Mouse (Mus musculus): ENCODE data around the gene Itgb7. TPM values are rescaled to one million over a fixed set of nuclear protein-coding genes. Genes with fewer than 3 reads are reported as not detected.

The Itgb7 gene
- polyA plus RNA-seq, 1 experiment from 2014 or later, result 5.6 TPM

DNA sequence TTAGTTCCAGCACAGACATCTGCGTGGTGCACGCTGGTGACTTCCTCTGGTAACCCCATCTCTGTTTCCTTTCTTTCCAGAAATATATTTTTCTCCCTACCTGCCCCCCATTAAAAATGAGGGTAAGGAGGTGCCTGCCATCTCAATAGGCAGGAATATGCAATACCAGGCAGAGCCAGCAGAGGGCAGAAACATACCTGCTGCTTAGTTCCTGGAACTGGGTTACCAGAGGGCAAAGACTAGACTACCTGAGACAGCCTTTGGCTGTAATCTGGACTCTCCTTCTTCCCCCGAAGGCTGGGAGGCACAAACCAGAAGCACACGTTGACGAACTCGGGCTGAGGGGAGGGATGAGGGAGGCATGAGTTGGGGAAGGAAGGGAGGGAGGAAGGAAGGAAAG, 53.5 kb downstream of the Itgb7 start:
- Histone ChIP-seq H3K4me1 (ENCODE audit: control insufficient read depth, insufficient read depth, low read length) (no peaks in the 10 kb centered on the region), H3K36me3 (ENCODE audit: control insufficient read depth, insufficient read depth, low read length) (no peaks in the 10 kb centered on the region; the same call in 1 of the 2 replicates), H3K4me3 (replicated peaks; ENCODE audit: low read length) (no peak overlapping the region), H3K27ac (ENCODE audit: low read length) (no peak overlapping the region), H3K27me3 (ENCODE audit: control insufficient read depth, insufficient read depth, low read length) (no peaks in the 10 kb centered on the region), H3K9ac (ENCODE audit: low read length) (no peak overlapping the region), H3K9me3 (replicated peaks; ENCODE audit: control insufficient read depth, low read length) (no peaks in the 10 kb centered on the region), H3K4me2 (ENCODE audit: low read depth, low read length) (no peak overlapping the region)
- ATAC-seq (ENCODE audit: insufficient read depth, low FRiP score), result 0 out of 2 replicates have a peak, but pooled peaks have one; percentile 52
- WGBS, result 16% methylated on average over 6 of the region's 6 CpGs

- H3K27me3 ChIP-seq (ENCODE audit: control insufficient read depth, insufficient read depth, low read length), result no peaks in the 10 kb centered on the region
- H3K4me3 ChIP-seq (replicated peaks; ENCODE audit: low read length), result no peak overlapping the region
- H3K27ac ChIP-seq (ENCODE audit: low read length), result no peak overlapping the region
- 83% methylated on average over 8 of the region's 8 CpGs for WGBS
- no peaks in the 10 kb centered on the region for H3K4me1 ChIP-seq (ENCODE audit: control insufficient read depth, insufficient read depth, low read length)
- H3K4me2 ChIP-seq (ENCODE audit: low read depth, low read length), result no peak overlapping the region
- no peaks in the 10 kb centered on the region; the same call in 1 of the 2 replicates for H3K36me3 ChIP-seq (ENCODE audit: control insufficient read depth, insufficient read depth, low read length)
- H3K9me3 ChIP-seq (replicated peaks; ENCODE audit: control insufficient read depth, low read length), result no peaks in the 10 kb centered on the region
- no peak for ATAC-seq (ENCODE audit: insufficient read depth, low FRiP score)
- H3K9ac ChIP-seq (ENCODE audit: low read length), result no peak overlapping the region
Observed at GRCm38 (mm10) chr15:102177417-102177816, 54.3 kb downstream of the Itgb7 start.

- H3K27me3 ChIP-seq (ENCODE audit: control insufficient read depth, insufficient read depth, low read length), result no peaks in the 10 kb centered on the region
- no peak overlapping the region for H3K27ac ChIP-seq (ENCODE audit: low read length)
- no peak overlapping the region for H3K9ac ChIP-seq (ENCODE audit: low read length)
- no peak overlapping the region for H3K4me3 ChIP-seq (replicated peaks; ENCODE audit: low read length)
- no peak for ATAC-seq (ENCODE audit: insufficient read depth, low FRiP score)
- WGBS, result 80% methylated on average over 7 of the region's 7 CpGs
- H3K9me3 ChIP-seq (replicated peaks; ENCODE audit: control insufficient read depth, low read length), result no peaks in the 10 kb centered on the region
- no peaks in the 10 kb centered on the region for H3K4me1 ChIP-seq (ENCODE audit: control insufficient read depth, insufficient read depth, low read length)
- no peak overlapping the region for H3K4me2 ChIP-seq (ENCODE audit: low read depth, low read length)
- no peaks in the 10 kb centered on the region; the same call in 1 of the 2 replicates for H3K36me3 ChIP-seq (ENCODE audit: control insufficient read depth, insufficient read depth, low read length)
Observed at GRCm38 (mm10) chr15:102176571-102177316, 55.0 kb downstream of the Itgb7 start.

GRCm38 (mm10) chr15:102175736-102176319, 55.9 kb downstream of the Itgb7 start:
- Histone ChIP-seq H3K27ac (ENCODE audit: low read length) (no peak overlapping the region), H3K36me3 (ENCODE audit: control insufficient read depth, insufficient read depth, low read length) (no peaks in the 10 kb centered on the region; the same call in 1 of the 2 replicates), H3K4me2 (ENCODE audit: low read depth, low read length) (no peak overlapping the region), H3K9me3 (replicated peaks; ENCODE audit: control insufficient read depth, low read length) (no peaks in the 10 kb centered on the region), H3K4me1 (ENCODE audit: control insufficient read depth, insufficient read depth, low read length) (no peaks in the 10 kb centered on the region), H3K27me3 (ENCODE audit: control insufficient read depth, insufficient read depth, low read length) (no peaks in the 10 kb centered on the region), H3K9ac (ENCODE audit: low read length) (no peak overlapping the region), H3K4me3 (replicated peaks; ENCODE audit: low read length) (no peak overlapping the region)
- 85% methylated on average over 16 of the region's 16 CpGs for WGBS
- ATAC-seq (ENCODE audit: insufficient read depth, low FRiP score), result no peak

DNA sequence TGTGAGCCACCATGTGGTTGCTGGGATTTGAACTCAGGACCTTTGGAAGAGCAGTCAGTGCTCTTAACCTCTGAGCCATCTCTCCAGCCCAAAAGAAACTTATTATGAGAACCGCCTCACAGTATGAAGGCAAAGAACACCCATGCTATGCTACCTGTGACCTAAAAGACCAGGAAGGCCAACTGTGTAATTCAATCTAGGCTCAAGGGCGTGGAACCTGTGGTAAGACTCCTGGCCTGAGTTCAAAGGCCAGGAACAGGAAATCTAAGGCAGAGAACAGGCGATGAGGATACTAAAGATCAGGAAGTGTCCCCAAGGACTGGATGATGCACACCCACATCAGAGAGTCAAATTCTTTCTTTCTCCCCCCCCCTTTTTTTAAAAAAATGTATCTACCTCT, 58.2 kb downstream of the Itgb7 start:
- no peak overlapping the region for H3K27ac ChIP-seq (ENCODE audit: low read length)
- H3K4me2 ChIP-seq (ENCODE audit: low read depth, low read length), result no peak overlapping the region
- no peaks in the 10 kb centered on the region; the same call in 1 of the 2 replicates for H3K36me3 ChIP-seq (ENCODE audit: control insufficient read depth, insufficient read depth, low read length)
- ATAC-seq (ENCODE audit: insufficient read depth, low FRiP score), result no peak
- H3K4me1 ChIP-seq (ENCODE audit: control insufficient read depth, insufficient read depth, low read length), result no peaks in the 10 kb centered on the region
- H3K9ac ChIP-seq (ENCODE audit: low read length), result no peak overlapping the region
- H3K27me3 ChIP-seq (ENCODE audit: control insufficient read depth, insufficient read depth, low read length), result no peaks in the 10 kb centered on the region
- no peak overlapping the region for H3K4me3 ChIP-seq (replicated peaks; ENCODE audit: low read length)
- H3K9me3 ChIP-seq (replicated peaks; ENCODE audit: control insufficient read depth, low read length), result no peaks in the 10 kb centered on the region
- 89% methylated on average over 3 of the region's 3 CpGs for WGBS

DNA sequence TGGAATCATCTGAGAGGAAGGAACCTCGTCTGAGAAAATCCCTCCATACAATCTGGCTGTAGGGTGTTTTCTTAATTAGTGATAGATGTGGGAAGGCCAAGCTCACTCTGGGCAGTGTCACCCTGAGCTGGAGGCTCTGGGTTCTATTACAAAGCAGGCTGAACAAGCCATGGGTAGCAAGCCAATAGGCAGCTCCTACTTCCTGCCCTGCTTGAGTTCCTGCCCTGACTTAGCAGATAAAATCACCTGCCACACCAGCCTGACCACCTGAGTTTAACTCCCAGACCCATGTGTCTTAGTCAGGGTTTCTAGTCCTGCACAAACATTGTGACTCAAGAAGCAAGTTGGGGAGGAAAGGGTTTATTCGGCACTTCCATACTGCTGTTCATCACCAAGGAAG, 62.7 kb downstream of the Itgb7 start:
- ATAC-seq (ENCODE audit: insufficient read depth, low FRiP score), result 0 out of 2 replicates have a peak, but pooled peaks have one; percentile 22
- 46% methylated on average over 2 of the region's 2 CpGs for WGBS
- Histone ChIP-seq H3K9me3 (replicated peaks; ENCODE audit: control insufficient read depth, low read length) (no peaks in the 10 kb centered on the region), H3K4me3 (replicated peaks; ENCODE audit: low read length) (no peak overlapping the region), H3K27me3 (ENCODE audit: control insufficient read depth, insufficient read depth, low read length) (no peaks in the 10 kb centered on the region), H3K36me3 (ENCODE audit: control insufficient read depth, insufficient read depth, low read length) (no peaks in the 10 kb centered on the region), H3K9ac (ENCODE audit: low read length) (no peak overlapping the region), H3K4me1 (ENCODE audit: control insufficient read depth, insufficient read depth, low read length) (peaks cover 6% of the 10 kb centered on the region), H3K4me2 (ENCODE audit: low read depth, low read length) (no peak overlapping the region), H3K27ac (ENCODE audit: low read length) (no peak overlapping the region)

- Histone ChIP-seq H3K4me1 (ENCODE audit: control insufficient read depth, insufficient read depth, low read length) (peaks cover 6% of the 10 kb centered on the region), H3K27ac (ENCODE audit: low read length) (peak overlapping the region; percentile 36; the same call in 1 of the 2 replicates), H3K9ac (ENCODE audit: low read length) (no peak overlapping the region), H3K9me3 (replicated peaks; ENCODE audit: control insufficient read depth, low read length) (no peaks in the 10 kb centered on the region), H3K4me3 (replicated peaks; ENCODE audit: low read length) (no peak overlapping the region), H3K27me3 (ENCODE audit: control insufficient read depth, insufficient read depth, low read length) (no peaks in the 10 kb centered on the region), H3K4me2 (ENCODE audit: low read depth, low read length) (no peak overlapping the region), H3K36me3 (ENCODE audit: control insufficient read depth, insufficient read depth, low read length) (no peaks in the 10 kb centered on the region)
- ATAC-seq (ENCODE audit: insufficient read depth, low FRiP score), result peak; percentile 74
- WGBS, result 25% methylated on average over 6 of the region's 6 CpGs
Observed at GRCm38 (mm10) chr15:102167620-102168021, 64.1 kb downstream of the Itgb7 start.

Other genes starting within 250 kb of the Itgb7 start
- gene Krt8, start 227.5 kb downstream of the Itgb7 start, polyA plus RNA-seq (2015; fragmentation: Nextera tagmentation; extraction: Ambion mirVana), result 1,152 and 1,422 TPM in 2 replicates
- gene Krt18, start 203.8 kb downstream of the Itgb7 start, polyA plus RNA-seq (2015; fragmentation: Nextera tagmentation; extraction: Ambion mirVana), result 550 and 609 TPM in 2 replicates
- 108 and 122 TPM in 2 replicates for gene Eif4b, start 158.2 kb downstream of the Itgb7 start, polyA plus RNA-seq (2015; fragmentation: Nextera tagmentation; extraction: Ambion mirVana)
- 41.2 and 43.0 TPM in 2 replicates for gene Tns2, start 131.5 kb downstream of the Itgb7 start, polyA plus RNA-seq (2015; fragmentation: Nextera tagmentation; extraction: Ambion mirVana)
- gene Spryd3, start 95.7 kb downstream of the Itgb7 start, polyA plus RNA-seq (2015; fragmentation: Nextera tagmentation; extraction: Ambion mirVana), result 29.2 and 35.0 TPM in 2 replicates
- gene Igfbp6, start 87.6 kb downstream of the Itgb7 start, polyA plus RNA-seq (2015; fragmentation: Nextera tagmentation; extraction: Ambion mirVana), result 18.5 and 21.2 TPM in 2 replicates
- gene Soat2, start 81.4 kb downstream of the Itgb7 start, polyA plus RNA-seq (2015; fragmentation: Nextera tagmentation; extraction: Ambion mirVana), result 5.4 and 6.2 TPM in 2 replicates
- gene Zfp740, start 28.7 kb downstream of the Itgb7 start, polyA plus RNA-seq (2015; fragmentation: Nextera tagmentation; extraction: Ambion mirVana), result 46.0 and 49.6 TPM in 2 replicates
- 47.3 and 50.9 TPM in 2 replicates for gene Csad, start 27.2 kb downstream of the Itgb7 start, polyA plus RNA-seq (2015; fragmentation: Nextera tagmentation; extraction: Ambion mirVana)
- gene Rarg, start 25.6 kb upstream of the Itgb7 start, polyA plus RNA-seq (2015; fragmentation: Nextera tagmentation; extraction: Ambion mirVana), result 41.2 and 48.6 TPM in 2 replicates
- 0.16 and 0.28 TPM in 2 replicates for gene Gm9918, start 38.6 kb upstream of the Itgb7 start, polyA plus RNA-seq (2015; fragmentation: Nextera tagmentation; extraction: Ambion mirVana)
- 71.5 and 83.5 TPM in 2 replicates for gene Mfsd5, start 47.5 kb upstream of the Itgb7 start, polyA plus RNA-seq (2015; fragmentation: Nextera tagmentation; extraction: Ambion mirVana)
- gene Espl1, start 64.3 kb upstream of the Itgb7 start, polyA plus RNA-seq (2015; fragmentation: Nextera tagmentation; extraction: Ambion mirVana), result 17.9 and 21.9 TPM in 2 replicates
- gene Pfdn5, start 94.2 kb upstream of the Itgb7 start, polyA plus RNA-seq (2015; fragmentation: Nextera tagmentation; extraction: Ambion mirVana), result 305 and 321 TPM in 2 replicates
- 80.7 and 81.8 TPM in 2 replicates for gene Myg1, start 99.8 kb upstream of the Itgb7 start, polyA plus RNA-seq (2015; fragmentation: Nextera tagmentation; extraction: Ambion mirVana)
- 55.4 and 57.0 TPM in 2 replicates for gene Aaas, start 118.8 kb upstream of the Itgb7 start, polyA plus RNA-seq (2015; fragmentation: Nextera tagmentation; extraction: Ambion mirVana)
- gene Sp7, start 135.2 kb upstream of the Itgb7 start, polyA plus RNA-seq (2015; fragmentation: Nextera tagmentation; extraction: Ambion mirVana), result 1.3 TPM in 2 replicates
- gene Sp1, start 174.2 kb upstream of the Itgb7 start, polyA plus RNA-seq (2015; fragmentation: Nextera tagmentation; extraction: Ambion mirVana), result 9.5 and 10.3 TPM in 2 replicates
- gene Amhr2, start 213.4 kb upstream of the Itgb7 start, polyA plus RNA-seq (2015; fragmentation: Nextera tagmentation; extraction: Ambion mirVana), result 0.68 and 2.5 TPM in 2 replicates
- 131 and 157 TPM in 2 replicates for gene Prr13, start 227.1 kb upstream of the Itgb7 start, polyA plus RNA-seq (2015; fragmentation: Nextera tagmentation; extraction: Ambion mirVana)
- gene Pcbp2, start 238.6 kb upstream of the Itgb7 start, polyA plus RNA-seq (2015; fragmentation: Nextera tagmentation; extraction: Ambion mirVana), result 166 TPM in 2 replicates